Mouse (Mus musculus) E14TG2a.4 (cell line): ENCODE data around the gene Myod1.
A peak's percentile ranks its signal among the peaks of the same experiment; 100 is the strongest.

Experiments used
- H3K27me3 ChIP-seq: 2 replicates; pipeline ENCODE4 v1.6.1; 2014; ENCODE audit warnings: low read length, control low read depth; ENCODE audit not compliant: insufficient read depth
- H3K36me3 ChIP-seq: 2 replicates; pipeline ENCODE4 v1.6.1; 2014; ENCODE audit warnings: low read length, control low read depth; ENCODE audit not compliant: insufficient read depth
- H3K4me1 ChIP-seq: replicated peaks from 2 replicates; pipeline ENCODE4 v1.6.1; 2014; ENCODE audit warnings: low read depth, low read length, control low read depth
- H3K4me3 ChIP-seq: replicated peaks from 2 replicates; pipeline ENCODE4 v1.5.1; 2014; ENCODE audit warnings: mild to moderate bottlenecking, low read length
- H3K9me3 ChIP-seq: 2 replicates; pipeline ENCODE4 v1.6.1; 2014; ENCODE audit warnings: low read length, control low read depth
- CTCF ChIP-seq: conservative IDR thresholded peaks from 2 replicates; pipeline ENCODE4 v1.5.1; 2014; ENCODE audit warnings: low read length
- NANOG ChIP-seq: IDR thresholded peaks from 2 replicates; pipeline ENCODE4 v1.6.1; 2014; ENCODE audit warnings: borderline replicate concordance, low read length, mixed read lengths
- POU5F1 ChIP-seq: IDR thresholded peaks from 2 replicates; pipeline ENCODE4 v1.6.1; 2014; ENCODE audit warnings: low read length, borderline replicate concordance

The Myod1 gene

GRCm38 (mm10) chr7:46417467-46417866 is 41.2 kb downstream of the Myod1 start:
- TF ChIP-seq CTCF (no peak), POU5F1 (no peak), NANOG (no peak)
- Histone ChIP-seq H3K36me3 (no peaks in the 10 kb centered on the region), H3K4me3 (no peak overlapping the region), H3K27me3 (peaks cover 20% of the 10 kb centered on the region), H3K9me3 (no peaks in the 10 kb centered on the region), H3K4me1 (no peaks in the 10 kb centered on the region)

GRCm38 (mm10) chr7:46418102-46418622 is 41.9 kb downstream of the Myod1 start:
- Histone ChIP-seq H3K9me3 (no peaks in the 10 kb centered on the region), H3K36me3 (no peaks in the 10 kb centered on the region), H3K27me3 (peaks cover 20% of the 10 kb centered on the region), H3K4me1 (no peaks in the 10 kb centered on the region), H3K4me3 (no peak overlapping the region)
- TF ChIP-seq NANOG (no peak), POU5F1 (no peak), CTCF (no peak)

GRCm38 (mm10) chr7:46421535-46421934 is 45.3 kb downstream of the Myod1 start:
- Histone ChIP-seq H3K27me3 (peaks cover 33% of the 10 kb centered on the region), H3K4me1 (no peaks in the 10 kb centered on the region), H3K4me3 (no peak overlapping the region), H3K36me3 (no peaks in the 10 kb centered on the region), H3K9me3 (no peaks in the 10 kb centered on the region)
- TF ChIP-seq NANOG, result no peak
- no peak for TF ChIP-seq CTCF
- no peak for TF ChIP-seq POU5F1

GRCm38 (mm10) chr7:46422052-46422763 is 45.9 kb downstream of the Myod1 start:
- Histone ChIP-seq H3K36me3 (no peaks in the 10 kb centered on the region), H3K4me1 (peaks cover under 1% of the 10 kb centered on the region; the same call in 1 of the 2 replicates), H3K4me3 (no peak overlapping the region), H3K9me3 (no peaks in the 10 kb centered on the region), H3K27me3 (peaks cover 39% of the 10 kb centered on the region)
- TF ChIP-seq CTCF, result no peak
- TF ChIP-seq POU5F1, result no peak
- TF ChIP-seq NANOG, result no peak

- H3K36me3 ChIP-seq, result no peaks in the 10 kb centered on the region
- no peaks in the 10 kb centered on the region for H3K9me3 ChIP-seq
- peaks cover 7% of the 10 kb centered on the region; the same call in 1 of the 2 replicates for H3K4me1 ChIP-seq
- peaks cover 45% of the 10 kb centered on the region for H3K27me3 ChIP-seq
- TF ChIP-seq CTCF (peak; percentile 54), POU5F1 (no peak)
- no peak overlapping the region for H3K4me3 ChIP-seq
Observed at GRCm38 (mm10) chr7:46422764-46423412, 46.6 kb downstream of the Myod1 start.

GRCm38 (mm10) chr7:46423951-46424350 is 47.7 kb downstream of the Myod1 start:
- no peak for TF ChIP-seq CTCF
- TF ChIP-seq NANOG, result no peak
- TF ChIP-seq POU5F1, result no peak

GRCm38 (mm10) chr7:46425012-46425411 is 48.7 kb downstream of the Myod1 start:
- Histone ChIP-seq H3K4me1 (peaks cover 7% of the 10 kb centered on the region; the same call in 1 of the 2 replicates), H3K36me3 (no peaks in the 10 kb centered on the region), H3K27me3 (peaks cover 52% of the 10 kb centered on the region), H3K4me3 (no peak overlapping the region), H3K9me3 (no peaks in the 10 kb centered on the region)
- TF ChIP-seq POU5F1 (no peak), NANOG (no peak), CTCF (no peak)

More at GRCm38 (mm10) chr7:46423951-46424350, 47.7 kb downstream of the Myod1 start:
- H3K36me3 ChIP-seq, result no peaks in the 10 kb centered on the region
- no peak overlapping the region for H3K4me3 ChIP-seq
- H3K27me3 ChIP-seq, result peaks cover 50% of the 10 kb centered on the region
- H3K4me1 ChIP-seq, result peaks cover 7% of the 10 kb centered on the region; the same call in 1 of the 2 replicates
- no peaks in the 10 kb centered on the region for H3K9me3 ChIP-seq
